In the genomic region with DNA sequence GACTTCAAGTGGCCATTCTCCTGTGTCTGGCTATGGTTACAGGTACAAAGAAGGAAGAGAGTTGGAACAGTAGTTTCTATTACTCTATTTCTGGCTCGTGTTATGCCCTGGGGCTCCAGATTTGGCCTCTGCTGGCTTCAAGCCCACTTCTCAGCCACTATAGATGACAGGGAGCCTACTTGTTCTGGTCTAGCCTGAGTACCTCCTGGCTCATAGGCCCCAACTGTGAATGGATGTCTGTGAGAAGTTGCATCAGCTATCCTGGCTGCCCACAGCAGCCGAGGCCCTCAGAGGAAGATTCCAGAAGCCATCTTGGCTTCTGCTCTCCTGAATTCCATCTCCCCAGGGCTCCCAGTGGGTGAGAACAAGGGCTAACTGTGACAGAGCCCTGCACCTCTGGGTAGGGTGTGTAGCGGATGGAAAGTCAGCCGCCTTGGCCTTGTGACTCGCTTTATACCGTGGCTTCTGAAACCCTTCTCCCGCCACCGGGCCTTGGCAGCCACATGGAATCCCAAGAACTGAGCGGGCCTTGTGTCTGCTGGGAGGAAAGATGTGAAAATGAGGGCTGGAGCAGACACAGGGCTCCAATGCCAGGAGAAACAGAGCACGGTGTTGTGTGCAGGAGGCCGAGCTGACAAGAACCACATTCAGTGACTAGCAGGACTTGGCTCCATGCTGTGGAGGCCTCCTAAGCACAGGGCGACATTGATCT, we compare ENCODE assay signal across 7 mouse cellular contexts. TPM values are rescaled to one million over a fixed set of nuclear protein-coding genes. Genes with fewer than 3 reads are reported as not detected.
DNase-seq lines count a peak whose midpoint lies in the region; ATAC-seq and TF ChIP-seq lines count a peak whose summit lies in the region.

No protein-coding gene starts in this region.

- TF ChIP-seq POLR2A in lung, adult 2 months (IDR thresholded peaks at IDR 0.05; ENCODE audit: borderline replicate concordance, extremely low read depth, low read depth, low read length), result no peak

- TF ChIP-seq CTCF in lung, embryonic 14.5 days (IDR thresholded peaks at IDR 0.05; ENCODE audit: low read depth), result no peak
- TF ChIP-seq CTCF in lung, adult 2 months (IDR thresholded peaks at IDR 0.05; ENCODE audit: insufficient read depth, low read length), result no peak
- TF ChIP-seq CTCF in midbrain, postnatal 0 days (IDR thresholded peaks at IDR 0.05), result no peak

- no peaks in the 10 kb centered on the region for H3K27me3 ChIP-seq in lung, embryonic 14.5 days (ENCODE audit: insufficient read depth, low read length)
- H3K27me3 ChIP-seq in hindbrain, embryonic 15.5 days, result no peaks in the 10 kb centered on the region
- no peaks in the 10 kb centered on the region for H3K27me3 ChIP-seq in midbrain, postnatal 0 days (ENCODE audit: insufficient read depth, low read length)

- no peak overlapping the region; the same call in 1 of the 2 replicates for H3K27ac ChIP-seq in lung, embryonic 14.5 days (ENCODE audit: low read depth)
- peak overlapping the region; percentile 71 for H3K27ac ChIP-seq in hindbrain, embryonic 15.5 days (replicated peaks)
- 0 out of 2 replicates have a peak overlapping the region, but pooled peaks have one; percentile 38 for H3K27ac ChIP-seq in midbrain, postnatal 0 days (ENCODE audit: low read depth, low read length)

- H3K9me3 ChIP-seq in lung, embryonic 14.5 days (ENCODE audit: low read depth, low read length), result no peaks in the 10 kb centered on the region
- no peaks in the 10 kb centered on the region for H3K9me3 ChIP-seq in hindbrain, embryonic 15.5 days
- no peaks in the 10 kb centered on the region for H3K9me3 ChIP-seq in midbrain, postnatal 0 days (ENCODE audit: low read length)

- WGBS in lung, embryonic 14.5 days, result 84% methylated on average over 12 of the region's 12 CpGs
- WGBS in lung, adult 2 months, result 81% methylated on average over 12 of the region's 12 CpGs
- 73% methylated on average over 12 of the region's 12 CpGs for WGBS in hindbrain, embryonic 15.5 days
- WGBS in midbrain, postnatal 0 days, result 78% methylated on average over 12 of the region's 12 CpGs

- H3K4me1 ChIP-seq in lung, embryonic 14.5 days (ENCODE audit: insufficient read depth), result no peaks in the 10 kb centered on the region
- H3K4me1 ChIP-seq in lung, adult 2 months (ENCODE audit: control insufficient read depth, insufficient read depth, low read length), result no peaks in the 10 kb centered on the region
- peaks cover 34% of the 10 kb centered on the region for H3K4me1 ChIP-seq in hindbrain, embryonic 15.5 days (replicated peaks)
- H3K4me1 ChIP-seq in midbrain, postnatal 0 days (ENCODE audit: insufficient read depth, low read length), result peaks cover 5% of the 10 kb centered on the region; the same call in 1 of the 2 replicates

- H3K9ac ChIP-seq in lung, embryonic 14.5 days, result no peak overlapping the region
- no peak overlapping the region for H3K9ac ChIP-seq in hindbrain, embryonic 15.5 days
- H3K9ac ChIP-seq in midbrain, postnatal 0 days (replicated peaks; ENCODE audit: low read length, poor library complexity, severe bottlenecking), result no peak overlapping the region

- ATAC-seq in lung, embryonic 14.5 days (ENCODE audit: insufficient read depth), result no peak
- ATAC-seq in frontal cortex, adult (ENCODE audit: low TSS enrichment), result peak; percentile 22; the same call in 1 of the 2 replicates
- ATAC-seq in hindbrain, embryonic 15.5 days (ENCODE audit: low FRiP score, low read depth), result peak; percentile 65
- peak; percentile 73 for ATAC-seq in midbrain, postnatal 0 days (ENCODE audit: low FRiP score)

- no peak overlapping the region for H3K4me3 ChIP-seq in lung, embryonic 14.5 days (ENCODE audit: low read depth, low read length)
- H3K4me3 ChIP-seq in lung, adult 2 months (replicated peaks; ENCODE audit: extremely low read depth, low read depth, low read length), result no peak overlapping the region
- no peak overlapping the region for H3K4me3 ChIP-seq in hindbrain, embryonic 15.5 days
- H3K4me3 ChIP-seq in midbrain, postnatal 0 days (ENCODE audit: low read depth, low read length), result no peak overlapping the region

- no peaks in the 10 kb centered on the region for H3K36me3 ChIP-seq in lung, embryonic 14.5 days (ENCODE audit: insufficient read depth)
- H3K36me3 ChIP-seq in hindbrain, embryonic 15.5 days, result no peaks in the 10 kb centered on the region
- no peaks in the 10 kb centered on the region for H3K36me3 ChIP-seq in midbrain, postnatal 0 days (ENCODE audit: insufficient read depth, low read length)

- peak; percentile 20 for DNase-seq in lung, embryonic 14.5 days
- no peak for DNase-seq in lung, adult 2 months
- DNase-seq in midbrain, postnatal 0 days (ENCODE audit: low spot score), result peak; percentile 71
- no peak for DNase-seq in ovary, postnatal 14 days (ENCODE audit: low spot score)
- no peak for DNase-seq in thymus, postnatal 14 days

- H3K4me2 ChIP-seq in lung, embryonic 14.5 days, result no peak overlapping the region
- H3K4me2 ChIP-seq in hindbrain, embryonic 15.5 days, result no peak overlapping the region
- H3K4me2 ChIP-seq in midbrain, postnatal 0 days (ENCODE audit: low read depth, low read length, poor library complexity, severe bottlenecking), result no peak overlapping the region

RNA-seq across cellular contexts. Expression of a gene that starts 55.1 kb away (rescaled TPM):
- 1.0 and 1.3 TPM in 2 replicates for polyA plus RNA-seq in lung, embryonic 14.5 days (2014; fragmentation: Nextera tagmentation; extraction: Ambion mirVana)
- polyA plus RNA-seq in lung, adult 2 months (2012; rRNA removed), result 1.7 and 2.7 TPM in 2 replicates
- 3.5 and 4.0 TPM in 2 replicates for polyA plus RNA-seq in hindbrain, embryonic 15.5 days (2015; fragmentation: Nextera tagmentation; extraction: Ambion mirVana)
- total RNA-seq in midbrain, postnatal 0 days (2014; rRNA removed), result 16.4 and 20.8 TPM in 2 replicates
- 2.1 and 2.5 TPM in 2 replicates for polyA plus RNA-seq in midbrain, postnatal 0 days (2015; fragmentation: Nextera tagmentation; extraction: Ambion mirVana)

Comparison
In these comparisons a context has a peak if more than half of its experiments do, and no peak if none do; other contexts are left out.
1. DNase-seq: peak in lung, embryonic 14.5 days (single experiment) and midbrain, postnatal 0 days (single experiment); none in lung, adult 2 months (single experiment), ovary, postnatal 14 days (single experiment) and thymus, postnatal 14 days (single experiment).